Mouse (Mus musculus) A20 (cell line): Measurements from ENCODE around the gene Map4k2.

Experiments used
- DNase-seq: peaks from one replicate; pipeline ENCODE4 v3.0.0-alpha.2; 2011; ENCODE audit warnings: low read depth, low spot score

The Map4k2 gene

GRCm38 (mm10) chr19:6315573-6315972 lies 25.4 kb upstream of the Map4k2 start:
- no peak for DNase-seq

GRCm38 (mm10) chr19:6318145-6318544 lies 22.8 kb upstream of the Map4k2 start:
- DNase-seq, result no peak

- DNase-seq, result peak; percentile 21
Observed at GRCm38 (mm10) chr19:6321358-6321757, 19.6 kb upstream of the Map4k2 start.

GRCm38 (mm10) chr19:6321786-6322621 lies 18.9 kb upstream of the Map4k2 start:
- DNase-seq, result peak; percentile 94

- no peak for DNase-seq
Observed at GRCm38 (mm10) chr19:6324751-6325150, 16.2 kb upstream of the Map4k2 start.

GRCm38 (mm10) chr19:6331178-6331577 lies 9.8 kb upstream of the Map4k2 start:
- no peak for DNase-seq

- peak; percentile 79 for DNase-seq
Observed at GRCm38 (mm10) chr19:6331719-6332516, 9.0 kb upstream of the Map4k2 start.

GRCm38 (mm10) chr19:6333761-6334595 lies 7.0 kb upstream of the Map4k2 start:
- DNase-seq, result no peak

- peak; percentile 96 for DNase-seq
Observed at GRCm38 (mm10) chr19:6334673-6335457, 6.1 kb upstream of the Map4k2 start, which contains the start of gene Men1. Gene Men1 (plus strand): TSS chr19:6334979.

GRCm38 (mm10) chr19:6335458-6335827 lies 5.5 kb upstream of the Map4k2 start:
- peak; percentile 45 for DNase-seq

GRCm38 (mm10) chr19:6336920-6337319 lies 4.0 kb upstream of the Map4k2 start:
- no peak for DNase-seq

- no peak for DNase-seq
Observed at GRCm38 (mm10) chr19:6338171-6338570, 2.8 kb upstream of the Map4k2 start.

- DNase-seq, result no peak
Observed at GRCm38 (mm10) chr19:6338716-6339115, 2.2 kb upstream of the Map4k2 start.

- DNase-seq, result no peak
Observed at GRCm38 (mm10) chr19:6339191-6339590, 1.7 kb upstream of the Map4k2 start.

GRCm38 (mm10) chr19:6339890-6340504 lies 938 bp upstream of the Map4k2 start:
- peak; percentile 88 for DNase-seq

GRCm38 (mm10) chr19:6341453-6342077 lies 630 bp downstream of the Map4k2 start:
- no peak for DNase-seq

- peak; percentile 19 for DNase-seq
Observed at GRCm38 (mm10) chr19:6342276-6342933, 1.5 kb downstream of the Map4k2 start.

- DNase-seq, result no peak
Observed at GRCm38 (mm10) chr19:6343066-6343925, 2.4 kb downstream of the Map4k2 start.

GRCm38 (mm10) chr19:6343996-6344395 lies 3.1 kb downstream of the Map4k2 start:
- DNase-seq, result no peak
